Mouse (Mus musculus): ENCODE results near the gene Mta2. TPM values are rescaled to one million over a fixed set of nuclear protein-coding genes. Genes with fewer than 3 reads are reported as not detected.

Mta2 gene
- polyA plus RNA-seq, 1 experiment from 2014 or later = 53.1 TPM

DNA sequence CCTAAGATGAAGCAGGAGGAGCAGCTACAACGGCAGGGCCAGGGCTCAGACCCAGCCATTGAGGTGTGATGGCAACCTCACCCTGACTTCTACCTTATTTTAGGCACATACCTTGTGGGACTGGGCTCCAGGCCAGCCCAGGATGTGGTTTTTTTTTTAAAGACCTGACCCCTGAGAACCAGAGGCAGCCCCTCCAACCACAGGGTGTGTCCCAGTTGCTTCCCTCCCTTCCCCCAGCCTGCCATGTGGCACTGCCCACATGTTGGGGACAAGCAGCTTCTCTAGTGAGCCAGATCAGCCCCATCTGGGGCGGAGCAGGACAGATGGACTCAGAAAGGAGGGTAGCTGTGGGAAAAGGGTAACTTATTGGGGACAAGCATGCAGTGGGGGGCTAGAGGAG lies 14.9 kb upstream of the Mta2 start:
- Histone ChIP-seq H3K4me1 (replicated peaks; ENCODE audit: control insufficient read depth, insufficient read depth, low read length) (no peaks in the 10 kb centered on the region), H3K36me3 (ENCODE audit: control insufficient read depth, insufficient read depth) (peaks cover 36% of the 10 kb centered on the region; the same call in 1 of the 2 replicates), H3K27ac (ENCODE audit: low read depth, low read length) (no peak overlapping the region), H3K4me2 (replicated peaks; ENCODE audit: low read depth) (no peak overlapping the region), H3K27me3 (replicated peaks; ENCODE audit: control insufficient read depth, insufficient read depth, low read length) (no peaks in the 10 kb centered on the region), H3K4me3 (ENCODE audit: low read depth, low read length) (no peak overlapping the region), H3K9ac (ENCODE audit: low read depth, low read length) (no peak overlapping the region), H3K9me3 (ENCODE audit: control insufficient read depth) (no peaks in the 10 kb centered on the region)
- TF ChIP-seq CTCF (IDR thresholded peaks at IDR 0.05; ENCODE audit: low read depth) = no peak
- 85% methylated on average over 2 of the region's 2 CpGs for WGBS
- ATAC-seq = no peak

DNA sequence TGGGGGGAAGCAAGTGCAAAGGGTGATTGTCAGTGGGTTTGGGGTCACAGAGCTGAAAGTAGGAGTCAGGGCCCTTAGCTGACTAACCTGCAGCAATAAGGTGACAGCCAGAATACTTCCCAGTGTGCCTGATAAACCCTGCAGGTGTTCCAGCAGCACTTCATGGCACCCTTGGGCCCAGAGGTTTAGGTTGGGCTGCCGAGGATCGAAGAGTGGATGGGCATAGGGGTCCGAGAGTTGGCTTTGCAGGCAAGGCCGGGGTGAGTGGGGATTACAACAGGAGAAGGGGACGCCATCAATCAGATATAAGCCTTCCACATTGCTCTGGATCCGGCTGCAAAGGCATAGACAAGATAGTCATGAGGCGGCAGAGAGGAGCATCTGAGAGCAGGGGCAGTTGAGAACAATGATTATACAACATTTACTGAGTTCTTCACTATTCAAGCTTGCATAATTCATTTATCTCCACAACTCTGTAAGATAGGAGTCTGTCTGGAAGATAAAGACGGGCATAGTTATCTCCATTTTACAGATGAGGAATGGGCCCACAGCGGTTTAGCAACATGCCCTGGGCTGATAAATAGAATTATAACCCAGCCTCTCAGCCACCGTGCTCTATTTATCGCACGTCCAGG lies 13.7 kb upstream of the Mta2 start:
- Histone ChIP-seq H3K27me3 (replicated peaks; ENCODE audit: control insufficient read depth, insufficient read depth, low read length) (no peaks in the 10 kb centered on the region), H3K4me1 (replicated peaks; ENCODE audit: control insufficient read depth, insufficient read depth, low read length) (no peaks in the 10 kb centered on the region), H3K9ac (ENCODE audit: low read depth, low read length) (no peak overlapping the region), H3K4me2 (replicated peaks; ENCODE audit: low read depth) (no peak overlapping the region), H3K36me3 (ENCODE audit: control insufficient read depth, insufficient read depth) (peaks cover 35% of the 10 kb centered on the region; the same call in 1 of the 2 replicates), H3K9me3 (ENCODE audit: control insufficient read depth) (no peaks in the 10 kb centered on the region), H3K4me3 (ENCODE audit: low read depth, low read length) (no peak overlapping the region), H3K27ac (ENCODE audit: low read depth, low read length) (no peak overlapping the region)
- no peak for ATAC-seq
- WGBS = 72% methylated on average over 12 of the region's 12 CpGs
- TF ChIP-seq CTCF (IDR thresholded peaks at IDR 0.05; ENCODE audit: low read depth) = no peak

DNA sequence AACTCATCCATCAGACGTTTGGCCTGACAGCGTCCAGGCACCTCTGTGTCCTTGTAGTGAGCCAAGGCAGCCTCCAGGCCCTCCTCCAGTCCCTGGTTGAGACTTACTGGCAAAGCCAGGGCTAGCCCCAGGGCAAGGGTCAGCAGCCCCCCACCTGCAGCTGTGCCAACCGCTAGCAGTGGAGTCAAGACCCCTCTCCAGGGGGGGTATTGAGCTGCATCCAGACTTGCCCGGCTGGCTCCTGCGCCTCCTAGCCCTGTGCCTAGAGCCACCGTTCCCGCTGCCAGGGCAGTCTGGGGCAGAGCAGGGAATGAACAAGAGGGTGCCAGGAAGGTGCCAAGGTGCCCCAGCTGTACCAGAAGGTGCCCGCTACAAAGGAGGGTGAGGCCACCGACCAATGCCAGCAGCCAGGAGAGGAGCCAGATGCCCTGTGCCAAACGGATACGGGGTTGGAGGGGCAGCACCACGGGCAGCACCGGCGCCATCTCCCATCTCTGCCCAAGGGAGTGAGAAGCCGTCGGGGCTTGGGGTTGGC lies 12.9 kb upstream of the Mta2 start:
- Histone ChIP-seq H3K9ac (ENCODE audit: low read depth, low read length) (peak overlapping the region; percentile 85; the same call in 1 of the 2 replicates), H3K36me3 (ENCODE audit: control insufficient read depth, insufficient read depth) (peaks cover 33% of the 10 kb centered on the region; the same call in 1 of the 2 replicates), H3K27ac (ENCODE audit: low read depth, low read length) (peak overlapping the region; percentile 88; the same call in 1 of the 2 replicates), H3K4me2 (replicated peaks; ENCODE audit: low read depth) (peak overlapping the region; percentile 95), H3K4me3 (ENCODE audit: low read depth, low read length) (peak overlapping the region; percentile 84), H3K27me3 (replicated peaks; ENCODE audit: control insufficient read depth, insufficient read depth, low read length) (no peaks in the 10 kb centered on the region), H3K4me1 (replicated peaks; ENCODE audit: control insufficient read depth, insufficient read depth, low read length) (no peaks in the 10 kb centered on the region), H3K9me3 (ENCODE audit: control insufficient read depth) (no peaks in the 10 kb centered on the region)
- 31% methylated on average over 16 of the region's 16 CpGs for WGBS
- ATAC-seq = no peak; the same call in 1 of the 2 replicates
- no peak for TF ChIP-seq CTCF (IDR thresholded peaks at IDR 0.05; ENCODE audit: low read depth)

DNA sequence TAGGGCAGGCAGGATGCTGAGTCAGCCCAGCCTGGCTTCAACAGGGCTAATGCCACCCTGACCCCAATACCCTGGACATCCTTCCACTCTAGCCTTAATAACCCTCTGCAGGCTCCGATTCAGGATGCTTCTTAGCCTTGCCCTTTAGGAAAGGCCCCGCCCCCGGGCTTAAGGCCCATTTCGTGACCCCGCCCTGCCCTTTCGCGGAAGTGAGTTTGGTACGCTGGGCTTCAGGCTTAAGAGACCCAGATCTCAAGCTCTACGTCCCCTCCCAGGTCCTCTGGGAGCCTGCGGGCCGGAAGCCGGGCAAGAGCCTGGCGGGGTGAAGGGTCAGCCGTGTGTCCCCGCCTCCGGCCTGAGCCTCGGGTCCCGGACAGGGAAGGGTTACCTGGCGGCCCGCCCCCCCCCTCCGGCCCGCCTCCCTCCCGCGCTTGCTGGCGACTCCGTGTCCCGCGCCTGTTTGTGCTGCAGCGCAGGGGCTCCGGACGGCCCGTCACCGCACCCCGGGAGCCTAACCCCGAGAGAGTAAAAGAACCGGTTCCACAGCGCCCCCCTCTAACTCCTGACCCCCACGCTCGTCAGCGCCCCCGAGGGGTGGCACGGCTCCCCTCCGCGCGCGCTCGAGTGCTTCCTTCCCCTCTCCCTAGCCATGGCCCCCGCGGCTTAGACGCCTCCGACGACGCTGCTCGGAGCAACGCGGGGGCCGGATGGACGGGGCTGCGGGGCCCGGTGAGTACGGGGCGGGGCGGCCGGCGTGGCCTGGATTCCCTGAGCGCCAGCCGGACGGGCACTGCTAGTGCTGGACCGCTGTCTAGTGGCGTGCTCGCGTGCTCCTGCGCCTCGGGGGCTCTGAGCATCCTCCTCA lies 12.2 kb upstream of the Mta2 start, which contains the start of the genes Rom1 and Eml3:
Rom1 (minus strand) TSS at position 133 of the 865 bp plus-strand sequence.
Eml3 (plus strand) TSS at position 329 of the 865 bp plus-strand sequence.
- TF ChIP-seq CTCF (IDR thresholded peaks at IDR 0.05; ENCODE audit: low read depth) = peak; percentile 70
- WGBS = 1% methylated on average over 56 of the region's 74 CpGs
- peak; percentile 73 for ATAC-seq
- Histone ChIP-seq H3K27me3 (replicated peaks; ENCODE audit: control insufficient read depth, insufficient read depth, low read length) (no peaks in the 10 kb centered on the region), H3K27ac (ENCODE audit: low read depth, low read length) (peak within 1 kb of the TSS; percentile 88), H3K4me1 (replicated peaks; ENCODE audit: control insufficient read depth, insufficient read depth, low read length) (no peaks in the 10 kb centered on the region), H3K4me3 (ENCODE audit: low read depth, low read length) (peak within 1 kb of the TSS; percentile 84), H3K9ac (ENCODE audit: low read depth, low read length) (peak within 1 kb of the TSS; percentile 85), H3K4me2 (replicated peaks; ENCODE audit: low read depth) (peak within 1 kb of the TSS; percentile 95), H3K9me3 (ENCODE audit: control insufficient read depth) (no peaks in the 10 kb centered on the region), H3K36me3 (ENCODE audit: control insufficient read depth, insufficient read depth) (peaks cover 37% of the 10 kb centered on the region; the same call in 1 of the 2 replicates)

DNA sequence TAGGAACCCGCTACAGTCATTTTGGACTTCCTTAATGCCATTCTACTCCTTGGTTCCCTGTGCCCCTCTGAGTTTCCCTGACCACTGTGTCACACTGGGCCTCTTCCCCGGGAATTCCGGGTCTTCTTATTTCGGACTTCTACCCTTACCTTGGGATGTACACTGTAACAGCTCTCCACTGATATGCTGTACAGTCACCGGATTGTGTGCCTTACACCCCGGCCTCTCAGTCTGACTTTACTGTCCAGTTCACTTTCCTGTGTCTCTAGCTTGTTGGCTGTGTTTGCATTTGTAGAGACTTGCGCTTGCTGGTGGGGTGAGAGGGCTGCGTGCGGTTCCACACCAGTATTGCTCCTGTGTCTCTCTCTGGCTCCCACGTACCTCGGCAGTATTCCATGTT lies 11.6 kb upstream of the Mta2 start:
- ATAC-seq = no peak

DNA sequence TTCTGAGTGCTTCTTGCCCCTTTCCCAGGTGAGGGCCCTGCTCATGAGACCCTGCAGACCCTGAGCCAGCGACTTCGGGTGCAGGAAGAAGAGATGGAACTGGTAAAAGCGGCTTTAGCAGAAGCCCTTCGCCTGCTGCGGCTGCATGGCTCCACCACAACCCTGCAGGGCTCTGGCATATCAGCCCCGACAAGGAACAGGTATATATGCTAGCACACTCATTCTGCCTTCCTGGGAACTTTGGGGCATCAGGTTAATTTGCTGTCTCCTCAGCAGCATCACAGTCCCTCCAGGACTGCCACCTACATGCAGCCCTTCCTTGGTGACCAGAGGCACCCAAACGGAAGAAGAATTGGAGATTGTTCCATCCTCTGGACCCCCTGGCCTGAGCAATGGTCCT lies 10.9 kb upstream of the Mta2 start:
- ATAC-seq = no peak
- no peak for TF ChIP-seq CTCF (IDR thresholded peaks at IDR 0.05; ENCODE audit: low read depth)
- Histone ChIP-seq H3K4me1 (replicated peaks; ENCODE audit: control insufficient read depth, insufficient read depth, low read length) (no peaks in the 10 kb centered on the region), H3K4me2 (replicated peaks; ENCODE audit: low read depth) (peak overlapping the region; percentile 95), H3K27me3 (replicated peaks; ENCODE audit: control insufficient read depth, insufficient read depth, low read length) (no peaks in the 10 kb centered on the region), H3K27ac (ENCODE audit: low read depth, low read length) (no peak overlapping the region), H3K4me3 (ENCODE audit: low read depth, low read length) (peak overlapping the region; percentile 84; the same call in 1 of the 2 replicates), H3K9ac (ENCODE audit: low read depth, low read length) (no peak overlapping the region), H3K36me3 (ENCODE audit: control insufficient read depth, insufficient read depth) (peaks cover 41% of the 10 kb centered on the region), H3K9me3 (ENCODE audit: control insufficient read depth) (no peaks in the 10 kb centered on the region)
- WGBS = 72% methylated on average over 7 of the region's 7 CpGs

More for the DNA sequence above, 11.6 kb upstream of the Mta2 start:
- Histone ChIP-seq H3K4me2 (replicated peaks; ENCODE audit: low read depth) (peak overlapping the region; percentile 95), H3K27me3 (replicated peaks; ENCODE audit: control insufficient read depth, insufficient read depth, low read length) (no peaks in the 10 kb centered on the region), H3K4me3 (ENCODE audit: low read depth, low read length) (peak overlapping the region; percentile 84), H3K9ac (ENCODE audit: low read depth, low read length) (peak overlapping the region; percentile 85), H3K36me3 (ENCODE audit: control insufficient read depth, insufficient read depth) (peaks cover 42% of the 10 kb centered on the region), H3K4me1 (replicated peaks; ENCODE audit: control insufficient read depth, insufficient read depth, low read length) (no peaks in the 10 kb centered on the region), H3K9me3 (ENCODE audit: control insufficient read depth) (no peaks in the 10 kb centered on the region), H3K27ac (ENCODE audit: low read depth, low read length) (peak overlapping the region; percentile 88)
- TF ChIP-seq CTCF (IDR thresholded peaks at IDR 0.05; ENCODE audit: low read depth) = no peak
- WGBS = 2% methylated on average over 11 of the region's 11 CpGs

Measured in intestine, postnatal 0 days (tissue).